Mouse (Mus musculus): ENCODE measurements around the gene Nfkb1. TPM values are rescaled to one million over a fixed set of nuclear protein-coding genes. Genes with fewer than 3 reads are reported as not detected.
A peak's percentile ranks its signal among the peaks of the same experiment; 100 is the strongest.

Gene Nfkb1
- total and polyA plus RNA-seq, 3 experiments, result 44.8 to 93.6 (median 59.9) TPM

DNA sequence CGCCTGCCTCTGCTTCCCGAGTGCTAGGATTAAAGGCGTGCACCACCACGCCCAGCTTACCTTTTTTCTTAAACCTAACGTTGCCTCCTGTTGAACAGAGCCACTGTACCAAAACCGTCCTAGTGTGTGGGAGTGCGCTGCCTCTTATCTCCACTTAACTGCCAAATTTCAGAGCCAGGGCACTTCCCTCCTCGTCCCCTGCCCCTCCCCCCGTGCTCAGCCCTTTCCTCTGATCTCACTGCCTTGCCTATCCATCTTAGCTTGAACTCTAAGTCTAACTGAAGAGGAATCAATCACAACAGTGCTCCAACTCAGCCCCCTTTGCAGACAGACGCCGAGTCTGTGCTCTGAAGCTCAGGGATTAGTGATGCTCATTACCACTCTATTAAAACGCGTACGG, 54.9 kb downstream of the Nfkb1 start (continued):
- peak; percentile 53; the same call in 1 of the 2 replicates for TF ChIP-seq BHLHE40 (IDR thresholded peaks at IDR 0.05; ENCODE audit: borderline replicate concordance, low read depth, low read length)
- TF ChIP-seq GATA1 (IDR thresholded peaks at IDR 0.05; ENCODE audit: low read depth, low read length), result peak; percentile 79
- peak; percentile 56 for TF ChIP-seq NELFE (IDR thresholded peaks at IDR 0.05; ENCODE audit: low read depth, low read length)
- peak; percentile 71 for TF ChIP-seq ZNF384 (IDR thresholded peaks at IDR 0.05; ENCODE audit: low read depth, low read length)
- TF ChIP-seq SIN3A (IDR thresholded peaks at IDR 0.05; ENCODE audit: low read length), result peak; percentile 85
- peak; percentile 71 for TF ChIP-seq TCF12 (IDR thresholded peaks at IDR 0.05; ENCODE audit: low read depth, low read length)
- no peak for TF ChIP-seq TBP (IDR thresholded peaks at IDR 0.05; ENCODE audit: low read depth, low read length)
- peak in 1 of 2 experiments; percentile 52; a peak in 1 of 4 replicates for TF ChIP-seq POLR2A (IDR thresholded peaks at IDR 0.05; ENCODE audit: control insufficient read depth in 1 of 2, insufficient read depth in 1 of 2, low read depth in 1 of 2, low read length in 2 of 2, poor library complexity in 1 of 2)
- no peak; the same call in 1 of the 2 replicates for TF ChIP-seq KAT2A (conservative IDR thresholded peaks at IDR 0.05; ENCODE audit: low read depth, low read length)
- TF ChIP-seq POLR2AphosphoS2 (IDR thresholded peaks at IDR 0.05; ENCODE audit: low read length), result no peak
- no peak for TF ChIP-seq POLR2AphosphoS5 (IDR thresholded peaks at IDR 0.05; ENCODE audit: borderline replicate concordance, low read depth, low read length)
- TF ChIP-seq ETS1 (IDR thresholded peaks at IDR 0.05; ENCODE audit: low read depth, low read length), result peak; percentile 68
- TF ChIP-seq USF2 (IDR thresholded peaks at IDR 0.05; ENCODE audit: borderline replicate concordance in 1 of 2, insufficient read depth in 1 of 2, low read depth in 1 of 2, low read length in 2 of 2), result no peak
- 0 out of 2 replicates have a peak, but pooled peaks have one; percentile 10 for TF ChIP-seq JUND (IDR thresholded peaks at IDR 0.05; ENCODE audit: low read depth, low read length)
- peak; percentile 82 to 91 for TF ChIP-seq EP300 (IDR thresholded peaks at IDR 0.05; ENCODE audit: low read depth in 1 of 2, low read length in 2 of 2)

DNA sequence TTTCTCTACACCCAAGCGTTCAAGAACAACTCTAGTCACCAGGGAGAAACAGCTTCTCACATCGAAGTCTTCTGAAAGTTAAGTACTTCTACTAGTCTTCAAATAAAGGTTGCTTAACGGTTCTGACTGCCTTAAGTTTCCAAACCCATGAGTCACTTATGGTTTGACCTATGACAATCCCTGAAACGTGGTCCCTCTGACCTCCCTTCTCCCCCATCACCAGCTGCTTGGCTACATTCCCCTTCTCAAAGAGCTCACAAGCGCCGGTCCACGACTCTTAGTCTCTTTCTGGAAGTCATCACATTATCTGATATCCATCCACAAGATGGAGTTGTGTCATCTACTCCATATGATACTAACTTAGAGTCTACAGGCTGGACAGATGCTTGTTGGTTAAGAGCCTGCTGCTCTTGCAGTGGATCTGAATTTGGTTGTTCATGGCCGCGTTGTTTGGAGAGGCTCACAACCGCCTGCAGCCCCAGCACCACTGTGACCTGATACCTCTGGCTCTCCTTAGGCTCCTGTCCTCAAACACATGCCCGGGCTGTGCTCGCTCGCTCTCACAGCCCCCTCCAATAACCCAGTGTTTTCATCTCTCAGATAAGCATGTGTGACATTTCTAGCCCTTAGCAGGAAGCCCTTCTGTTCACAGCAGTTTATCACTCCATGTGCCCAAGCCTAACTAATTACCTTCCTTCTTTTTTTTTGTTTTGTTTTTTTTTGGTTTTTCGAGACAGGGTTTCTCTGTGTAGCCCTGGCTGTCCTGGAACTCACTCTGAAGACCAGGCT, 55.5 kb downstream of the Nfkb1 start:
- Histone ChIP-seq H3K4me3 (ENCODE audit: control insufficient read depth in 1 of 2, insufficient read depth in 1 of 2, low read depth in 2 of 2, low read length in 2 of 2) (peak overlapping the region; percentile 5; a peak in 3 of 4 replicates), H3K27ac (ENCODE audit: control insufficient read depth, low read depth, low read length) (peak overlapping the region; percentile 97), H3K27me3 (ENCODE audit: control insufficient read depth in 1 of 2, insufficient read depth in 2 of 2, low read length in 2 of 2) (no peaks in the 10 kb centered on the region), H3K4me1 (ENCODE audit: control insufficient read depth in 1 of 2, insufficient read depth in 2 of 2, low read length in 2 of 2) (peaks cover 23 to 55% of the 10 kb centered on the region in 2 experiments), H3K36me3 (ENCODE audit: control insufficient read depth in 1 of 2, insufficient read depth in 2 of 2, low read length in 2 of 2) (peaks cover 0 to 48% of the 10 kb centered on the region in 2 experiments; a peak in 2 of 4 replicates), H3K9ac (ENCODE audit: control insufficient read depth, low read depth, low read length, poor library complexity, severe bottlenecking) (peak overlapping the region; percentile 39), H3K79me2 (ENCODE audit: control insufficient read depth, insufficient read depth, low read length, poor library complexity) (no peaks in the 10 kb centered on the region), H3K9me3 (replicated peaks; ENCODE audit: insufficient read depth, low read length) (no peaks in the 10 kb centered on the region)
- no peak for TF ChIP-seq MEF2A (IDR thresholded peaks at IDR 0.05; ENCODE audit: extremely low read depth, insufficient replicate concordance, low read depth, low read length, poor library complexity, severe bottlenecking)
- no peak for TF ChIP-seq ZC3H11A (IDR thresholded peaks at IDR 0.05; ENCODE audit: low read depth, low read length)
- TF ChIP-seq NELFE (IDR thresholded peaks at IDR 0.05; ENCODE audit: low read depth, low read length), result no peak; the same call in 1 of the 2 replicates
- TF ChIP-seq GABPA (IDR thresholded peaks at IDR 0.05; ENCODE audit: low read depth, low read length), result no peak
- no peak for TF ChIP-seq E2F4 (IDR thresholded peaks at IDR 0.05; ENCODE audit: borderline replicate concordance, low read depth, low read length)
- 0 out of 2 replicates have a peak, but pooled peaks have one; percentile 5 for TF ChIP-seq MYB (IDR thresholded peaks at IDR 0.05; ENCODE audit: low read depth, low read length)
- no peak for TF ChIP-seq BHLHE40 (IDR thresholded peaks at IDR 0.05; ENCODE audit: borderline replicate concordance, low read depth, low read length)
- peak; percentile 72 for TF ChIP-seq SIN3A (IDR thresholded peaks at IDR 0.05; ENCODE audit: low read length)
- TF ChIP-seq TBP (IDR thresholded peaks at IDR 0.05; ENCODE audit: low read depth, low read length), result 0 out of 2 replicates have a peak, but pooled peaks have one; percentile 25
- peak; percentile 81 for TF ChIP-seq ZNF384 (IDR thresholded peaks at IDR 0.05; ENCODE audit: low read depth, low read length)
- TF ChIP-seq HCFC1 (IDR thresholded peaks at IDR 0.05; ENCODE audit: low read depth, low read length), result peak; percentile 26; the same call in 1 of the 2 replicates
- peak; percentile 22; the same call in 1 of the 2 replicates for TF ChIP-seq MAZ (IDR thresholded peaks at IDR 0.05; ENCODE audit: low read depth, low read length)
- peak; percentile 54; the same call in 1 of the 2 replicates for TF ChIP-seq TAL1 (IDR thresholded peaks at IDR 0.05; ENCODE audit: low read length)
- TF ChIP-seq GATA1 (IDR thresholded peaks at IDR 0.05; ENCODE audit: low read depth, low read length), result peak; percentile 24; the same call in 1 of the 2 replicates
- peak; percentile 82 for TF ChIP-seq MYC (IDR thresholded peaks at IDR 0.05; ENCODE audit: low read depth, low read length)
- TF ChIP-seq TCF12 (IDR thresholded peaks at IDR 0.05; ENCODE audit: low read depth, low read length), result no peak
- peak in 1 of 2 experiments; percentile 51; a peak in 1 of 4 replicates for TF ChIP-seq POLR2A (IDR thresholded peaks at IDR 0.05; ENCODE audit: control insufficient read depth in 1 of 2, insufficient read depth in 1 of 2, low read depth in 1 of 2, low read length in 2 of 2, poor library complexity in 1 of 2)
- peak; percentile 91 for TF ChIP-seq MAX (IDR thresholded peaks at IDR 0.05; ENCODE audit: low read length)
- TF ChIP-seq MXI1 (IDR thresholded peaks at IDR 0.05; ENCODE audit: low read depth, low read length), result peak; percentile 82
- peak; percentile 61 for TF ChIP-seq ETS1 (IDR thresholded peaks at IDR 0.05; ENCODE audit: low read depth, low read length)
- peak; percentile 83 for DNase-seq (ENCODE audit: low read depth, low spot score)

Measured in MEL (cell line).